Mouse (Mus musculus): ENCODE data around the gene A4gnt.

DNA sequence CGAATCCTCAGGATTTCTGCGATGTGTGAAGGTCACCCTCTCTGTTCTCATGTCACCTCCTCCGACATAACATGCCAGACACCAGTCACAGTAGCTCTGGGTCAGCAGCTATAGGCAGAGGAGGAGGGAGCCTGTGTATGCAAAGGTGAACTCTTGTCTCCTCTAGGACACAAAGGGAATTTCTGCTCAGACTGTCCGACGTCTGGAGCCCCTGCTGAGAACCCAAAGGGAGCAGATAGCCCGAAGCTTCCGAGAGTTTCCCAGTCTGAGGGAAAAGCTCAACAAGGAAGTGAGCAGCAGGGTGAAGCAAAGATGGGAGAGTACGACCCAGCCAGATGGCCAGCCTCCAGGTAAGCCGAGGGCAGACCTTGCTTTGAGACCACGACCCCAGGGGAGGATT, 48.5 kb downstream of the A4gnt start:
- TF ChIP-seq EP300 (IDR thresholded peaks at IDR 0.05; ENCODE audit: low read depth) (no peak), CTCF (IDR thresholded peaks at IDR 0.05; ENCODE audit: low read depth) (no peak)

All from liver, postnatal 0 days (tissue).